Mouse (Mus musculus) heart, adult 2 months (tissue): ENCODE results near the gene Gldc. TPM values are rescaled to one million over a fixed set of nuclear protein-coding genes. Genes with fewer than 3 reads are reported as not detected.

Experiments used
- DNase-seq, 2 experiments: peaks; one replicate each; pipeline ENCODE4 v3.0.0; 2021
- H3K27ac ChIP-seq: fragments of 200-600 bp; 2 replicates; pipeline ENCODE4 v1.8.1; 2022
- H3K27me3 ChIP-seq: fragments of 200-500 bp; 2 replicates; pipeline ENCODE4 v1.6.1; 2012; ENCODE audit warnings: mild to moderate bottlenecking, low read length, inconsistent platforms, mixed read lengths; ENCODE audit not compliant: control insufficient read depth, insufficient read depth
- H3K36me3 ChIP-seq: fragments of 200-500 bp; 2 replicates; pipeline ENCODE4 v1.6.1; 2012; ENCODE audit warnings: low read length, inconsistent platforms; ENCODE audit not compliant: control insufficient read depth, insufficient read depth
- H3K4me1 ChIP-seq: fragments of 200-500 bp; 2 replicates; pipeline ENCODE4 v1.6.1; 2011; ENCODE audit warnings: low read length; ENCODE audit not compliant: control insufficient read depth, insufficient read depth
- H3K4me3 ChIP-seq: fragments of 200-600 bp; 2 replicates; pipeline ENCODE4 v1.8.1; 2022
- H3K79me2 ChIP-seq: fragments of 200-500 bp; replicated peaks from 2 replicates; pipeline ENCODE4 v1.6.1; 2012; ENCODE audit warnings: mild to moderate bottlenecking, inconsistent platforms, low read length, moderate library complexity, mixed read lengths; ENCODE audit not compliant: control insufficient read depth, insufficient read depth
- H3K9ac ChIP-seq: fragments of 200-500 bp; 2 replicates; pipeline ENCODE4 v1.6.1; 2012; ENCODE audit warnings: low read depth, mild to moderate bottlenecking, control low read depth, inconsistent platforms, low read length, mixed read lengths
- CTCF ChIP-seq: fragments of 200-600 bp; IDR thresholded peaks from 2 replicates; pipeline ENCODE4 v1.8.1; 2022; ENCODE audit warnings: antibody characterized with exemption, mild to moderate bottlenecking, moderate library complexity
- EP300 ChIP-seq: fragments of 200-500 bp; IDR thresholded peaks from 2 replicates; pipeline ENCODE4 v1.6.1; 2011; ENCODE audit warnings: low read depth, low read length, control low read depth; ENCODE audit not compliant: insufficient read depth
- POLR2A ChIP-seq: fragments of 200-500 bp; IDR thresholded peaks from 2 replicates; pipeline ENCODE4 v1.6.1; 2011; ENCODE audit warnings: mild to moderate bottlenecking, low read depth, low read length, control low read depth; ENCODE audit not compliant: insufficient read depth
- WGBS: fragments of 180-500 bp; shearing (Covaris S2); methylation state at CpG from one replicate; pipeline ENCODE4 v1.1.7; 2018; 5-methylcytosine and 5-hydroxymethylcytosine counted together
- intact Hi-C: fragments of 180-260 bp; cut with DNase I; formaldehyde crosslinking; loops from one replicate; pipeline ENCODE4 v1.15.1; 2025
- polyA plus RNA-seq: library from polyadenylated mRNA; depleted of rRNA; stranded (reverse); fragments of >200 nt; gene quantifications from 2 replicates; pipeline ENCODE4 v1.2.3, GENCODE M21; 2012
- total RNA-seq, 2 experiments: library from RNA; stranded (reverse); gene quantifications; 2 replicates each; pipeline ENCODE4 v1.2.3; 2021

Gldc gene
- total and polyA plus RNA-seq, 3 experiments = 0.14 to 0.30 (median 0.26) TPM

DNA sequence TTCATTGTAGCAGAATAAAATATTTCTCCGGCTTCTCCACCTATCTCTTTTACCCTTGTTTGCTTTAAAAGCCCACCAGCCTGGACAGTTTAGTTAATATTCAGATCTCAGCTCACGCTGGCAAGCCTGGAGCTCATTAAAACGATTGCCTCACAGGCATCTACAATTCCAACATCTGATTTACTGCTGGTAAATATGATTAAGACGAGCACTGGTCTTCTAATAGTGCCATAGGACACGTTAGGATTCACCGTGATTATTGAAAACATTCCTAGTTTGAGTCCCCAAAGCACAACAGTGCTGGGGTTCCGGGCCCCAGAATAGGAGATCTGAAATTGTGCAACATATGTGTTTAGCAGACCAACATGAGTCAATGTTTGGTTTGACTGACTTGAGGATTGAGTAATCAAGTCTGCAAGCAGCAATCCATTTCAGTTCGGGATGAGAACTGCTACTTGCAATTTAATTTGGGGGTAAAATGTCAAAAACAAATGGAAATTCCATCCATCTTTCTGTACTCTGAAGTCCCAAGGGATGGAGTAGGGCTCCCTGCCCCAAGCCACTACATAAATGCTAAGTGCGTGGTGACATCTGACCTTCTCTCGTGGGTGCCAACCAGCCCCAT, 67.9 kb downstream of the Gldc start:
- TF ChIP-seq CTCF = no peak
- no peak for TF ChIP-seq POLR2A
- no peak for TF ChIP-seq EP300
- Histone ChIP-seq H3K27me3 (no peaks in the 10 kb centered on the region), H3K9ac (no peak overlapping the region), H3K4me1 (no peaks in the 10 kb centered on the region), H3K36me3 (no peaks in the 10 kb centered on the region), H3K4me3 (no peak overlapping the region), H3K27ac (no peak overlapping the region), H3K79me2 (no peaks in the 10 kb centered on the region)
- no peak for DNase-seq
- WGBS = 82% methylated on average over 10 of the region's 10 CpGs
- intact Hi-C loops = no loop called here

- TF ChIP-seq EP300 (no peak), POLR2A (no peak), CTCF (no peak)
- intact Hi-C loops = no loop called here
- H3K4me1 ChIP-seq = no peaks in the 10 kb centered on the region
- no peak for DNase-seq
- H3K79me2 ChIP-seq = no peaks in the 10 kb centered on the region
- H3K27ac ChIP-seq = no peak overlapping the region
- WGBS = 59% methylated on average over 6 of the region's 6 CpGs
- no peak overlapping the region for H3K4me3 ChIP-seq
- no peaks in the 10 kb centered on the region for H3K27me3 ChIP-seq
- H3K36me3 ChIP-seq = no peaks in the 10 kb centered on the region
- no peak overlapping the region for H3K9ac ChIP-seq
Observed at GRCm38 (mm10) chr19:30105045-30105842, 70.0 kb downstream of the Gldc start.

DNA sequence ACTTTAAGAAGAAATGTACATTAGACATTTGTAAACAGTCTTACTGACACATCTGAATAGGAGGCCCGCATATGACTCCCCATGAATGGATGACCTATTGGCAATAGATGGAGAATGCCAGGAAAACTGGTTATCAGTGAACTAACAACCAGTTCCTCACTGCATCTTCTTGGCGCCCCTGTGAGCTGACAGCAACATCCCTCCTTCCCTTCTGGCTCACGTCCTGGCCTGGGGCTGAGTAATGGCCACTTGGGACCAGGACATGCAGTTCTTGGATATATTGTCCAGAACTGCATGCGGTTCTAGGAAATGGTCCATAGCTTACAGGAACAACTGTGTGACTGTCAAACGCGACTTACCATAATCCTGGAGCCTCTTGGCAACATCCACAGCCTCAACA, 72.6 kb downstream of the Gldc start:
- 33% methylated on average over 6 of the region's 6 CpGs for WGBS
- Histone ChIP-seq H3K79me2 (no peaks in the 10 kb centered on the region), H3K27me3 (no peaks in the 10 kb centered on the region), H3K4me3 (no peak overlapping the region), H3K36me3 (no peaks in the 10 kb centered on the region), H3K4me1 (no peaks in the 10 kb centered on the region), H3K9ac (no peak overlapping the region), H3K27ac (no peak overlapping the region)
- intact Hi-C loops = no loop called here
- peak; percentile 25 to 34 for DNase-seq
- TF ChIP-seq CTCF (no peak), POLR2A (no peak), EP300 (no peak)

DNA sequence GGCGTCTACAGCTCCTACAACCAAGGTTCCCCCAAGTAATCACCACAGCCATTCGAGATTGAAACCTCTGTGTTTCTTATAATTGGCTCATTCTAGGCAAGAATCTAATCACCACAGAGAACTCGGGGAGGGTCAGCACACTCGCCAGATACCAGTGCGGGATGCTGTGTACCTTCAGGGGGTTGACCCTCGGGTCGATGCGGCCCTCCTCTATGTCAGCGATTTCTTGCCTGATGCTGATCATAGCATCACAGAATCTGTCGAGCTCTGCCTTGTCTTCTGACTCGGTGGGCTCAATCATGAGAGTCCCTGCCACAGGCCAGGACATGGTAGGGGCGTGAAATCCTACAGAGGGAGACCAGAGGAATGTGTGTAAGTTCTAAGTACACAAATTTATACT, 74.7 kb downstream of the Gldc start:
- Histone ChIP-seq H3K27ac (no peak overlapping the region), H3K79me2 (no peaks in the 10 kb centered on the region), H3K9ac (no peak overlapping the region), H3K4me3 (no peak overlapping the region), H3K4me1 (no peaks in the 10 kb centered on the region), H3K36me3 (no peaks in the 10 kb centered on the region), H3K27me3 (no peaks in the 10 kb centered on the region)
- no peak for TF ChIP-seq CTCF
- TF ChIP-seq POLR2A = no peak
- intact Hi-C loops = no loop called here
- no peak for DNase-seq
- WGBS = 93% methylated on average over 12 of the region's 12 CpGs

DNA sequence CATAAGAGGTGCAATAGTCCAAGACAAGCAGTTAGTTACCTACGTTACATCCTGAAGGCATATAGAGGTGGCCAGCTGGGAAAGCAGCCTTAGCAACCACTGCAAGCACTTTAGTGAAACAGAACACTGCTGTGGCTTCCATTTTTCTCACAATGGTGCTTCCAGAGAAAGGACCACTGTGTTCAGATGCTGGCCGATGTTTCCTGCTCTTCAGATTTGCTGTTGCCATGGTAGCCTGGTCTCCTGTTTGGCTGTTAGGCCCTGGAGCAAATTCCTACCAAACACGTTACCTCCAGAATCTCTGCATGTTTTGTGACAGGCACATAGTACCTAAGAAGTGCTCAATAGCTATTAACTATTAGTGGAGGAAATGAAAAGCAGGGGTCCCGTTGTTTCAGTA, 78.2 kb downstream of the Gldc start:
- no peaks in the 10 kb centered on the region for H3K27me3 ChIP-seq
- H3K9ac ChIP-seq = no peak overlapping the region
- no peak for DNase-seq
- intact Hi-C loops = no loop called here
- no peak overlapping the region for H3K4me3 ChIP-seq
- no peak for TF ChIP-seq EP300
- TF ChIP-seq CTCF = no peak
- no peak for TF ChIP-seq POLR2A
- H3K4me1 ChIP-seq = no peaks in the 10 kb centered on the region
- WGBS = 93% methylated on average over 4 of the region's 4 CpGs
- H3K79me2 ChIP-seq = no peaks in the 10 kb centered on the region
- H3K36me3 ChIP-seq = no peaks in the 10 kb centered on the region
- no peak overlapping the region for H3K27ac ChIP-seq

DNA sequence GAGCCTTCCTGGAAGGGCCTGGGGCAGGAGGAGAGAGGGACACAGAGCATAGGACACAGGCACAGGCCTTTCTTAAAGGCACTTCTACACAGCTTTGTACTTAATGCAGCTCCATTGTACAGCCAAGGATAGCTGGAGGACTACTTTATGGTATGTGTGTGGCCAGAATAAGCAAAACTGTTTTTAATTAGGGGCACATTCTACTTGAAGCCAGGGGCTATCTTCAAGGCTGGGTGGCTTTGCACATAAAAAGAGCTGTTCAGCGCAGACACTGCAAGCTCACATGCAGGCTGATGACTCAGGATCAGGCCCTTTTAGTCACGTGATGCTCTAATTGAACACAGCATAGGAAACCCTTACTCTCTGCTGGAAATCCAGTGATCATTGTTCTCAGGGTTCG, 79.0 kb downstream of the Gldc start:
- Histone ChIP-seq H3K4me1 (no peaks in the 10 kb centered on the region), H3K27ac (no peak overlapping the region), H3K36me3 (no peaks in the 10 kb centered on the region), H3K27me3 (no peaks in the 10 kb centered on the region), H3K9ac (no peak overlapping the region), H3K79me2 (no peaks in the 10 kb centered on the region), H3K4me3 (no peak overlapping the region)
- 77% methylated on average over 3 of the region's 3 CpGs for WGBS
- no peak for DNase-seq
- intact Hi-C loops = no loop called here
- TF ChIP-seq EP300 (no peak), POLR2A (no peak), CTCF (no peak)
